Mouse (Mus musculus) frontal cortex, postnatal 25 days (tissue): ENCODE data around the gene Myl4.
A peak's percentile ranks its signal among the peaks of the same experiment; 100 is the strongest.
"Not testable (repeated sequence)": the region's sequence is repeated elsewhere in the genome, so short reads cannot be mapped to it uniquely, and the experiment has no call there.

Source experiments
- DNase-seq, 2 experiments: peaks; one replicate each; pipeline ENCODE4 v3.0.0; 2022; ENCODE audit warnings: low spot score in 2 of 2

Gene Myl4

GRCm38 (mm10) chr11:104550406-104550974, at the start of gene Myl4, which contains the start of gene Cdc27:
Gene Myl4 (plus strand): TSS chr11:104550663.
Gene Cdc27 (minus strand): TSS chr11:104550620.
- DNase-seq: peak; percentile 100

GRCm38 (mm10) chr11:104508455-104508854, 42.0 kb upstream of the Myl4 start:
- no peak for DNase-seq

GRCm38 (mm10) chr11:104510606-104511005, 39.9 kb upstream of the Myl4 start:
- DNase-seq: no peak

GRCm38 (mm10) chr11:104512436-104512835, 38.0 kb upstream of the Myl4 start:
- DNase-seq: no peak

- no peak for DNase-seq
Observed at GRCm38 (mm10) chr11:104525935-104526334, 24.5 kb upstream of the Myl4 start.

- DNase-seq: no peak
Observed at GRCm38 (mm10) chr11:104536843-104537242, 13.6 kb upstream of the Myl4 start.

- no peak for DNase-seq
Observed at GRCm38 (mm10) chr11:104537945-104538555, 12.4 kb upstream of the Myl4 start.

- no peak for DNase-seq
Observed at GRCm38 (mm10) chr11:104539811-104540210, 10.7 kb upstream of the Myl4 start.

GRCm38 (mm10) chr11:104543337-104543736, 7.1 kb upstream of the Myl4 start:
- DNase-seq: not testable (repeated sequence)

- no peak for DNase-seq
Observed at GRCm38 (mm10) chr11:104544507-104544906, 6.0 kb upstream of the Myl4 start.

GRCm38 (mm10) chr11:104547502-104547901, 3.0 kb upstream of the Myl4 start:
- no peak for DNase-seq

- DNase-seq: no peak
Observed at GRCm38 (mm10) chr11:104549438-104550405, 741 bp upstream of the Myl4 start.

GRCm38 (mm10) chr11:104558065-104558464, 7.6 kb downstream of the Myl4 start:
- DNase-seq: no peak

- no peak for DNase-seq
Observed at GRCm38 (mm10) chr11:104558651-104559403, 8.4 kb downstream of the Myl4 start.

GRCm38 (mm10) chr11:104560971-104561370, 10.5 kb downstream of the Myl4 start:
- no peak for DNase-seq

GRCm38 (mm10) chr11:104563496-104563895, 13.0 kb downstream of the Myl4 start:
- no peak for DNase-seq

GRCm38 (mm10) chr11:104565172-104565571, 14.7 kb downstream of the Myl4 start:
- no peak for DNase-seq

GRCm38 (mm10) chr11:104566097-104566496, 15.6 kb downstream of the Myl4 start:
- DNase-seq: no peak

- no peak for DNase-seq
Observed at GRCm38 (mm10) chr11:104566796-104567195, 16.3 kb downstream of the Myl4 start.

- DNase-seq: no peak
Observed at GRCm38 (mm10) chr11:104567736-104568135, 17.3 kb downstream of the Myl4 start.

- DNase-seq: no peak
Observed at GRCm38 (mm10) chr11:104568326-104568725, 17.9 kb downstream of the Myl4 start.

- not testable (repeated sequence) for DNase-seq
Observed at GRCm38 (mm10) chr11:104570515-104570914, 20.1 kb downstream of the Myl4 start.
